Mouse (Mus musculus): Measurements from ENCODE around the gene Prdm16. TPM values are rescaled to one million over a fixed set of nuclear protein-coding genes. Genes with fewer than 3 reads are reported as not detected.

Gene Prdm16
- polyA plus RNA-seq, 1 experiment, result not detected

- H3K79me2 ChIP-seq (ENCODE audit: control insufficient read depth, insufficient read depth), result no peaks in the 10 kb centered on the region
- H3K27me3 ChIP-seq (ENCODE audit: control insufficient read depth, insufficient read depth, insufficient read length), result no peaks in the 10 kb centered on the region
- no peaks in the 10 kb centered on the region for H3K36me3 ChIP-seq (ENCODE audit: control insufficient read depth, insufficient read depth)
- no peak for TF ChIP-seq POLR2AphosphoS2 (IDR thresholded peaks at IDR 0.05; ENCODE audit: insufficient read length, low read depth)
- TF ChIP-seq REST (IDR thresholded peaks at IDR 0.05; ENCODE audit: insufficient read depth, insufficient read length), result no peak
- no peak for TF ChIP-seq USF1 (IDR thresholded peaks at IDR 0.05; ENCODE audit: low read depth)
- no peak for TF ChIP-seq CEBPB (IDR thresholded peaks at IDR 0.05; ENCODE audit: insufficient read depth, poor library complexity, severe bottlenecking)
- no peak for TF ChIP-seq MYOG (IDR thresholded peaks at IDR 0.05; ENCODE audit: control insufficient read depth in 1 of 3, insufficient read depth in 1 of 3, insufficient read length in 2 of 3, low read depth in 2 of 3)
- no peak for TF ChIP-seq POLR2A (IDR thresholded peaks at IDR 0.05; ENCODE audit: insufficient read length, low read depth)
- no peak for TF ChIP-seq MAX (IDR thresholded peaks at IDR 0.05; ENCODE audit: low read depth)
- no peak for TF ChIP-seq SRF (IDR thresholded peaks at IDR 0.05; ENCODE audit: control insufficient read depth, insufficient read length, low read depth)
- TF ChIP-seq TCF12 (IDR thresholded peaks at IDR 0.05; ENCODE audit: insufficient read depth, poor library complexity, severe bottlenecking), result no peak
- H3K4me3 ChIP-seq, result no peak overlapping the region
- no peak overlapping the region for H3K4me2 ChIP-seq (ENCODE audit: low read depth)
- no peak overlapping the region for H3ac ChIP-seq (ENCODE audit: control insufficient read depth, insufficient read length)
These were observed 38.3 kb upstream of the Prdm16 start for GRCm38 (mm10) chr4:154674966-154675365.

DNA sequence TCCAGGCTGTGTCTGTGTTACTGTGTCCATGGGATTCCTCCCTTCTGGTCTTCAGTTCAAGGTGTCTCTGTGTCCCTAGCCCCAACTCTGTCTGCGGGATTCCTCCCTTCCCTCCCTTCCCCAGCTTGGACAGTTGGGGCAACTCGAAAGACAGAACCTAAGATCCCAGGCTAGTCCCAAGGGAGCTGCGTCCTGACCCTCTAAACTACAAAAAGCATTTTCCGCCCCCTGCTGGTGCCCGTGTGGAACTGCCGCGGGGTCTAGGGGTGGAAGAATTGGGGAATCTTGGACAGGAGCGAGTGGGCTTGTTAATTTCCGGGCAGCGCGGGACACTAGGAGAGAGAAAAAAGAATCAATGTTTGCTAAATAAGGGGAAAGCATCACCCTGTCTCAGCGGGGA, 37.9 kb upstream of the Prdm16 start:
- H3K36me3 ChIP-seq (ENCODE audit: control insufficient read depth, insufficient read depth), result no peaks in the 10 kb centered on the region
- no peak overlapping the region for H3ac ChIP-seq (ENCODE audit: control insufficient read depth, insufficient read length)
- no peaks in the 10 kb centered on the region for H3K79me2 ChIP-seq (ENCODE audit: control insufficient read depth, insufficient read depth)
- H3K27me3 ChIP-seq (ENCODE audit: control insufficient read depth, insufficient read depth, insufficient read length), result no peaks in the 10 kb centered on the region
- TF ChIP-seq TCF3 (IDR thresholded peaks at IDR 0.05; ENCODE audit: insufficient read length, low read depth) (no peak), TCF12 (IDR thresholded peaks at IDR 0.05; ENCODE audit: insufficient read depth, poor library complexity, severe bottlenecking) (no peak), USF1 (IDR thresholded peaks at IDR 0.05; ENCODE audit: low read depth) (no peak), E2F4 (IDR thresholded peaks at IDR 0.05; ENCODE audit: insufficient read depth) (no peak), POLR2AphosphoS2 (IDR thresholded peaks at IDR 0.05; ENCODE audit: insufficient read length, low read depth) (no peak)
- no peak overlapping the region for H3K4me2 ChIP-seq (ENCODE audit: low read depth)
- no peak overlapping the region for H3K4me3 ChIP-seq

- Histone ChIP-seq H3K4me3 (no peak overlapping the region), H3K36me3 (ENCODE audit: control insufficient read depth, insufficient read depth) (no peaks in the 10 kb centered on the region), H3K27me3 (ENCODE audit: control insufficient read depth, insufficient read depth, insufficient read length) (no peaks in the 10 kb centered on the region), H3K79me2 (ENCODE audit: control insufficient read depth, insufficient read depth) (no peaks in the 10 kb centered on the region), H3K4me2 (ENCODE audit: low read depth) (no peak overlapping the region), H3ac (ENCODE audit: control insufficient read depth, insufficient read length) (no peak overlapping the region)
- TF ChIP-seq POLR2A (IDR thresholded peaks at IDR 0.05; ENCODE audit: insufficient read length, low read depth), result no peak
- TF ChIP-seq USF1 (IDR thresholded peaks at IDR 0.05; ENCODE audit: low read depth), result no peak
- no peak for TF ChIP-seq POLR2AphosphoS2 (IDR thresholded peaks at IDR 0.05; ENCODE audit: insufficient read length, low read depth)
- TF ChIP-seq E2F4 (IDR thresholded peaks at IDR 0.05; ENCODE audit: insufficient read depth), result no peak
- no peak for TF ChIP-seq CEBPB (IDR thresholded peaks at IDR 0.05; ENCODE audit: insufficient read depth, poor library complexity, severe bottlenecking)
- TF ChIP-seq MAX (IDR thresholded peaks at IDR 0.05; ENCODE audit: low read depth), result no peak
These were observed 37.3 kb upstream of the Prdm16 start for GRCm38 (mm10) chr4:154673986-154674385.

- no peak overlapping the region for H3ac ChIP-seq (ENCODE audit: control insufficient read depth, insufficient read length)
- no peak overlapping the region for H3K4me3 ChIP-seq
- no peaks in the 10 kb centered on the region for H3K36me3 ChIP-seq (ENCODE audit: control insufficient read depth, insufficient read depth)
- no peak overlapping the region for H3K4me2 ChIP-seq (ENCODE audit: low read depth)
- no peaks in the 10 kb centered on the region for H3K27me3 ChIP-seq (ENCODE audit: control insufficient read depth, insufficient read depth, insufficient read length)
- no peak for TF ChIP-seq USF1 (IDR thresholded peaks at IDR 0.05; ENCODE audit: low read depth)
- TF ChIP-seq POLR2AphosphoS2 (IDR thresholded peaks at IDR 0.05; ENCODE audit: insufficient read length, low read depth), result no peak
- no peak for TF ChIP-seq CEBPB (IDR thresholded peaks at IDR 0.05; ENCODE audit: insufficient read depth, poor library complexity, severe bottlenecking)
- no peak for TF ChIP-seq MYOG (IDR thresholded peaks at IDR 0.05; ENCODE audit: control insufficient read depth in 1 of 3, insufficient read depth in 1 of 3, insufficient read length in 2 of 3, low read depth in 2 of 3)
- no peak for TF ChIP-seq E2F4 (IDR thresholded peaks at IDR 0.05; ENCODE audit: insufficient read depth)
- no peak for TF ChIP-seq TCF3 (IDR thresholded peaks at IDR 0.05; ENCODE audit: insufficient read length, low read depth)
- H3K79me2 ChIP-seq (ENCODE audit: control insufficient read depth, insufficient read depth), result no peaks in the 10 kb centered on the region
These were observed 35.4 kb upstream of the Prdm16 start for GRCm38 (mm10) chr4:154672027-154672426.

GRCm38 (mm10) chr4:154671232-154671912, 34.7 kb upstream of the Prdm16 start:
- no peak overlapping the region for H3ac ChIP-seq (ENCODE audit: control insufficient read depth, insufficient read length)
- no peak overlapping the region for H3K4me3 ChIP-seq
- no peaks in the 10 kb centered on the region for H3K27me3 ChIP-seq (ENCODE audit: control insufficient read depth, insufficient read depth, insufficient read length)
- H3K79me2 ChIP-seq (ENCODE audit: control insufficient read depth, insufficient read depth), result no peaks in the 10 kb centered on the region
- H3K36me3 ChIP-seq (ENCODE audit: control insufficient read depth, insufficient read depth), result no peaks in the 10 kb centered on the region
- no peak for TF ChIP-seq TCF3 (IDR thresholded peaks at IDR 0.05; ENCODE audit: insufficient read length, low read depth)
- TF ChIP-seq TCF12 (IDR thresholded peaks at IDR 0.05; ENCODE audit: insufficient read depth, poor library complexity, severe bottlenecking), result no peak
- no peak for TF ChIP-seq REST (IDR thresholded peaks at IDR 0.05; ENCODE audit: insufficient read depth, insufficient read length)
- no peak for TF ChIP-seq SRF (IDR thresholded peaks at IDR 0.05; ENCODE audit: control insufficient read depth, insufficient read length, low read depth)
- TF ChIP-seq POLR2AphosphoS2 (IDR thresholded peaks at IDR 0.05; ENCODE audit: insufficient read length, low read depth), result no peak
- TF ChIP-seq MAX (IDR thresholded peaks at IDR 0.05; ENCODE audit: low read depth), result no peak
- no peak overlapping the region for H3K4me2 ChIP-seq (ENCODE audit: low read depth)

Data from myocyte (in vitro differentiated cells).